Mouse (Mus musculus) MEL (cell line): ENCODE results near the gene Nosip. TPM values are rescaled to one million over a fixed set of nuclear protein-coding genes. Genes with fewer than 3 reads are reported as not detected.

ENCODE experiments used
- DNase-seq: peaks from one replicate; pipeline ENCODE4 v3.0.0; 2011; ENCODE audit warnings: low read depth, low spot score
- H3K27ac ChIP-seq: 2 replicates; pipeline ENCODE4 v1.5.1; 2012; ENCODE audit warnings: low read depth, mild to moderate bottlenecking, control low read depth, low read length, moderate library complexity; ENCODE audit not compliant: control insufficient read depth
- H3K27me3 ChIP-seq, 2 experiments: fragments of 150-350 bp in 1 of 2; sonication (generic) in 1 of 2; 2 replicates each; pipeline ENCODE4 v1.6.1; 2012; ENCODE audit warnings: low read length in 2 of 2, mild to moderate bottlenecking in 2 of 2, improper control_type of control experiment in 1 of 2, moderate library complexity in 1 of 2; ENCODE audit not compliant: insufficient read depth in 2 of 2, control insufficient read depth in 1 of 2
- H3K36me3 ChIP-seq, 2 experiments: 2 replicates each; pipeline ENCODE4 v1.6.1; 2012 to 2014; ENCODE audit warnings: low read length in 2 of 2, improper control_type of control experiment in 1 of 2, inconsistent platforms in 1 of 2, mild to moderate bottlenecking in 1 of 2; ENCODE audit not compliant: insufficient read depth in 2 of 2, control insufficient read depth in 1 of 2
- H3K4me1 ChIP-seq, 2 experiments: fragments of 150-350 bp in 1 of 2; sonication (generic) in 1 of 2; 2 replicates each; pipeline ENCODE4 v1.6.1; 2012; ENCODE audit warnings: low read length in 2 of 2, improper control_type of control experiment in 1 of 2, mild to moderate bottlenecking in 1 of 2; ENCODE audit not compliant: insufficient read depth in 2 of 2, control insufficient read depth in 1 of 2
- H3K4me3 ChIP-seq, 2 experiments: fragments of 150-350 bp in 1 of 2; sonication (generic) in 1 of 2; 2 replicates each; pipeline ENCODE4 v1.5.1; 2012; ENCODE audit warnings: low read depth in 2 of 2, low read length in 2 of 2, mild to moderate bottlenecking in 2 of 2, moderate library complexity in 2 of 2, control low read depth in 1 of 2, improper control_type of control experiment in 1 of 2; ENCODE audit not compliant: control insufficient read depth in 1 of 2, insufficient read depth in 1 of 2
- H3K79me2 ChIP-seq: 2 replicates; pipeline ENCODE4 v1.6.1; 2012; ENCODE audit warnings: mild to moderate bottlenecking, low read length, moderate library complexity; ENCODE audit not compliant: control insufficient read depth, poor library complexity, insufficient read depth
- H3K9ac ChIP-seq: 2 replicates; pipeline ENCODE4 v1.6.1; 2012; ENCODE audit warnings: low read depth, mild to moderate bottlenecking, control low read depth, low read length, moderate library complexity; ENCODE audit not compliant: control insufficient read depth, poor library complexity, severe bottlenecking
- H3K9me3 ChIP-seq: fragments of 150-350 bp; sonication (generic); replicated peaks from 2 replicates; pipeline ENCODE4 v1.6.1; 2012; ENCODE audit warnings: mild to moderate bottlenecking, low read length, improper control_type of control experiment, moderate library complexity; ENCODE audit not compliant: insufficient read depth
- BHLHE40 ChIP-seq: IDR thresholded peaks from 2 replicates; pipeline ENCODE4 v1.6.1; 2012; ENCODE audit warnings: low read depth, mild to moderate bottlenecking, inconsistent platforms, low read length, improper control_type of control experiment, borderline replicate concordance
- CTCF ChIP-seq, 3 experiments: IDR thresholded peaks in 2 of 3; conservative IDR thresholded peaks in 1 of 3; 2 replicates each; pipeline ENCODE4 v1.5.1; 2011 to 2012; ENCODE audit warnings: low read length in 3 of 3, low read depth in 2 of 3, mild to moderate bottlenecking in 2 of 3, improper control_type of control experiment in 1 of 3, inconsistent platforms in 1 of 3, mixed read lengths in 1 of 3, moderate library complexity in 1 of 3; ENCODE audit not compliant: control insufficient read depth in 1 of 3, insufficient read depth in 1 of 3, poor library complexity in 1 of 3, severe bottlenecking in 1 of 3
- E2F4 ChIP-seq: IDR thresholded peaks from 2 replicates; pipeline ENCODE4 v1.6.1; 2011; ENCODE audit warnings: low read depth, low read length, improper control_type of control experiment, borderline replicate concordance
- GATA1 ChIP-seq: IDR thresholded peaks from 2 replicates; pipeline ENCODE4 v1.6.1; 2011; ENCODE audit warnings: low read depth, low read length, improper control_type of control experiment
- HCFC1 ChIP-seq: IDR thresholded peaks from 2 replicates; pipeline ENCODE4 v1.6.1; 2012; ENCODE audit warnings: low read depth, mild to moderate bottlenecking, inconsistent platforms, low read length, improper control_type of control experiment, moderate library complexity
- MAFK ChIP-seq: IDR thresholded peaks from 2 replicates; pipeline ENCODE4 v1.6.1; 2011; ENCODE audit warnings: low read depth, mild to moderate bottlenecking, low read length, improper control_type of control experiment, borderline replicate concordance
- MAZ ChIP-seq: IDR thresholded peaks from 2 replicates; pipeline ENCODE4 v1.6.1; 2012; ENCODE audit warnings: low read depth, mild to moderate bottlenecking, inconsistent platforms, low read length, improper control_type of control experiment
- MXI1 ChIP-seq: IDR thresholded peaks from 2 replicates; pipeline ENCODE4 v1.6.1; 2011; ENCODE audit warnings: mild to moderate bottlenecking, low read depth, low read length, improper control_type of control experiment
- MYB ChIP-seq: IDR thresholded peaks from 2 replicates; pipeline ENCODE4 v1.6.1; 2011; ENCODE audit warnings: mild to moderate bottlenecking, low read depth, low read length, improper control_type of control experiment
- MYC ChIP-seq: IDR thresholded peaks from 2 replicates; pipeline ENCODE4 v1.6.1; 2011; ENCODE audit warnings: low read depth, mild to moderate bottlenecking, low read length, improper control_type of control experiment, moderate library complexity
- NELFE ChIP-seq: IDR thresholded peaks from 2 replicates; pipeline ENCODE4 v1.6.1; 2011; ENCODE audit warnings: low read depth, low read length, improper control_type of control experiment
- NRF1 ChIP-seq: IDR thresholded peaks from 2 replicates; pipeline ENCODE4 v1.6.1; 2014; ENCODE audit warnings: low read depth, mild to moderate bottlenecking, inconsistent platforms, low read length, improper control_type of control experiment, moderate library complexity; ENCODE audit not compliant: poor library complexity, insufficient read depth, severe bottlenecking
- POLR2A ChIP-seq, 2 experiments: IDR thresholded peaks; 2 replicates each; pipeline ENCODE4 v1.6.1; 2011 to 2012; ENCODE audit warnings: low read length in 2 of 2, mild to moderate bottlenecking in 2 of 2, control low read depth in 1 of 2, improper control_type of control experiment in 1 of 2, low read depth in 1 of 2, moderate library complexity in 1 of 2; ENCODE audit not compliant: control insufficient read depth in 1 of 2, insufficient read depth in 1 of 2, poor library complexity in 1 of 2
- RAD21 ChIP-seq: IDR thresholded peaks from 2 replicates; pipeline ENCODE4 v1.6.1; 2011; ENCODE audit warnings: mild to moderate bottlenecking, low read depth, low read length, improper control_type of control experiment
- RCOR1 ChIP-seq: IDR thresholded peaks from 2 replicates; pipeline ENCODE4 v1.6.1; 2012; ENCODE audit warnings: low read depth, mild to moderate bottlenecking, inconsistent platforms, low read length, improper control_type of control experiment
- SIN3A ChIP-seq: IDR thresholded peaks from 2 replicates; pipeline ENCODE4 v1.6.1; 2012; ENCODE audit warnings: low read length, improper control_type of control experiment, inconsistent platforms
- SMC3 ChIP-seq: IDR thresholded peaks from 2 replicates; pipeline ENCODE4 v1.6.1; 2011; ENCODE audit warnings: low read depth, low read length, improper control_type of control experiment
- TBP ChIP-seq: IDR thresholded peaks from 2 replicates; pipeline ENCODE4 v1.8.0; 2011; ENCODE audit warnings: low read depth, low read length, improper control_type of control experiment
- UBTF ChIP-seq: IDR thresholded peaks from 2 replicates; pipeline ENCODE4 v1.6.1; 2012; ENCODE audit warnings: low read depth, mild to moderate bottlenecking, inconsistent platforms, low read length, improper control_type of control experiment, moderate library complexity, borderline replicate concordance; ENCODE audit not compliant: insufficient read depth
- USF2 ChIP-seq, 2 experiments: IDR thresholded peaks; 2 replicates each; pipeline ENCODE4 v1.6.1; 2011 to 2012; ENCODE audit warnings: improper control_type of control experiment in 2 of 2, low read length in 2 of 2, borderline replicate concordance in 1 of 2, inconsistent platforms in 1 of 2, low read depth in 1 of 2, mild to moderate bottlenecking in 1 of 2; ENCODE audit not compliant: insufficient read depth in 1 of 2
- ZC3H11A ChIP-seq: IDR thresholded peaks from 2 replicates; pipeline ENCODE4 v1.6.1; 2012; ENCODE audit warnings: low read depth, mild to moderate bottlenecking, inconsistent platforms, low read length, improper control_type of control experiment
- ZKSCAN1 ChIP-seq: IDR thresholded peaks from 2 replicates; pipeline ENCODE4 v1.6.1; 2012; ENCODE audit warnings: low read depth, mild to moderate bottlenecking, inconsistent platforms, low read length, improper control_type of control experiment, moderate library complexity
- ZNF384 ChIP-seq: IDR thresholded peaks from 2 replicates; pipeline ENCODE4 v1.6.1; 2012; ENCODE audit warnings: low read depth, mild to moderate bottlenecking, inconsistent platforms, low read length, improper control_type of control experiment
- polyA plus RNA-seq, 2 experiments: library from polyadenylated mRNA; stranded (reverse) in 1 of 2; unstranded in 1 of 2; fragments of >175 nt in 1 of 2; fragments of >200 nt in 1 of 2; gene quantifications; 2 replicates each; pipeline versions ENCODE4 v1.2.1 to v1.2.4; 2012; ENCODE audit warnings: low replicate concordance in 2 of 2, low read depth in 1 of 2; ENCODE audit not compliant: insufficient read length in 2 of 2, insufficient read depth in 1 of 2, missing spikeins in 1 of 2
- total RNA-seq: library from RNA; depleted of rRNA; stranded (reverse); fragments of 300-350 nt; gene quantifications from 2 replicates; pipeline ENCODE4 v1.2.3, GENCODE M21; 2012

Gene Nosip
- total and polyA plus RNA-seq, 3 experiments = 50.7 to 78.9 TPM; not detected in 1

DNA sequence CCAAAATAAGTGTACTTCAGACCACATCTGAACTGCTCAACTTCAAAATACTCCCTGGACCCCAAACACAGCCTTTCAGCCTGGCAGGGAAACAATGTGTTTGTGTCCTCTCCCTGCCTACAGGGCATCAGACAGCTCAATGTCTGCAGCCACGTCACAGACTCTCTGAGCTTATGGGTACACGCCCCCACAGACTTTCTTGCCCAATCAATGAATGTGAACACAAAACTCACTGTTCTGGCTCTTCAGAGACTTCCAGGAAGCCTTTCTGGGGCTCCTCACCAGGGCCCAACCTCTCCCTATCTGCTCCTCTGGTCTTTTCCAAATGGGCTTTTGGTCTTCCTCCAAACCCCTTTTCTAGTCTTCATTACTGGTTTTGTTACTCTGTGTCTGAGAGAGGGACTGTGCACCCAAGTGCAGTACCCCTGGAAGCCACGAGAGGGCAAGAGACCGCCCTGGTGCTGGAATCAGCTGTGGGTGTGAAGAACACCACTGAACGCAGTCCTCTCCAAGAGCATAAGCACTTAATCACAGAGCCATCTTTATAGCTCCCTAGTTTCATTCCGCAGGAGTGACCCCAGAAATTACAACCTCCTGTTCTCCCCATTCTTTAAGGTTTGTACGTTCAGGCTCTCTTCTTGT, 24.4 kb upstream of the Nosip start:
- no peaks in the 10 kb centered on the region for H3K27me3 ChIP-seq
- DNase-seq = peak; percentile 73
- H3K4me1 ChIP-seq = no peaks in the 10 kb centered on the region
- no peaks in the 10 kb centered on the region for H3K79me2 ChIP-seq
- TF ChIP-seq SMC3 = peak; percentile 84
- TF ChIP-seq ZC3H11A = peak; percentile 32; the same call in 1 of the 2 replicates
- no peak for TF ChIP-seq MAFK
- TF ChIP-seq SIN3A = 0 out of 2 replicates have a peak, but pooled peaks have one; percentile 31
- peak; percentile 55 for TF ChIP-seq RAD21
- no peak for TF ChIP-seq USF2 (IDR thresholded peaks at IDR 0.05; ENCODE audit: borderline replicate concordance in 1 of 2, insufficient read depth in 1 of 2, low read depth in 1 of 2, low read length in 2 of 2)
- TF ChIP-seq CTCF (IDR thresholded peaks at IDR 0.05 in 2 of 3, conservative IDR thresholded peaks at IDR 0.05 in 1 of 3; ENCODE audit: control insufficient read depth in 1 of 3, insufficient read depth in 1 of 3, low read depth in 2 of 3, low read length in 3 of 3, poor library complexity in 1 of 3, severe bottlenecking in 1 of 3) = peak; percentile 81 to 93 (median 82)
- no peak overlapping the region for H3K27ac ChIP-seq
- H3K9ac ChIP-seq = no peak overlapping the region
- H3K36me3 ChIP-seq = peaks cover 0 to 5% of the 10 kb centered on the region in 2 experiments; a peak in 2 of 4 replicates
- no peak overlapping the region for H3K4me3 ChIP-seq
- no peaks in the 10 kb centered on the region for H3K9me3 ChIP-seq

DNA sequence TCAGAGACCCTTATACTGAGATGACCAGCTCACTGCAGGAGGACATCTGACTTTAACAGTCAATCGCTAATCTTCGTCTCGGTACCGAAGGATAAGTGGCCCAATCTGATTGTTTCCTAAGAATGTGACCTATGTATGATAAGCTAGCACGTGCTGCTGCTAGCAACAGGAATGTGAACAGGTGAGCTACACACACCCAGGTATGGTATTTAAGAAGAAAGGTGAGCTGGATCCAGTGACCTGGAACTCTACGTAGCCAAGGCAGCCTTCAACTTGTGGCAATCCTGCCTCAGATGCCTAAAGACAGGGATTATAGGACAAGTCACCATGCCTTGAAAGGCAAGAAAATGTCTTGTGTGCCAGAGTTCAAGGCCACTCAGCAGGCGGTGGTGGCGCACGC, 23.8 kb upstream of the Nosip start:
- no peak overlapping the region for H3K27ac ChIP-seq
- H3K36me3 ChIP-seq = peaks cover 0 to 4% of the 10 kb centered on the region in 2 experiments; a peak in 2 of 4 replicates
- no peaks in the 10 kb centered on the region for H3K79me2 ChIP-seq
- H3K27me3 ChIP-seq = no peaks in the 10 kb centered on the region
- H3K9me3 ChIP-seq = no peaks in the 10 kb centered on the region
- H3K4me3 ChIP-seq = no peak overlapping the region
- TF ChIP-seq GATA1 (no peak), RCOR1 (no peak), ZNF384 (no peak), MAFK (no peak), BHLHE40 (no peak), USF2 (IDR thresholded peaks at IDR 0.05; ENCODE audit: borderline replicate concordance in 1 of 2, insufficient read depth in 1 of 2, low read depth in 1 of 2, low read length in 2 of 2) (no peak), MYB (no peak), MAZ (no peak), NELFE (no peak), ZC3H11A (no peak), TBP (no peak), E2F4 (no peak), HCFC1 (no peak), ZKSCAN1 (no peak), NRF1 (no peak), MXI1 (no peak), SIN3A (no peak), MYC (no peak), UBTF (no peak), POLR2A (IDR thresholded peaks at IDR 0.05; ENCODE audit: control insufficient read depth in 1 of 2, insufficient read depth in 1 of 2, low read depth in 1 of 2, low read length in 2 of 2, poor library complexity in 1 of 2) (no peak)
- DNase-seq = no peak
- H3K4me1 ChIP-seq = no peaks in the 10 kb centered on the region
- H3K9ac ChIP-seq = no peak overlapping the region
